Mouse (Mus musculus) G1E (cell line): ENCODE data around the gene Osr1.

ENCODE experiments used
- CTCF ChIP-seq: IDR thresholded peaks from 2 replicates; pipeline ENCODE4 v1.5.1; 2012; ENCODE audit warnings: low read depth, low read length, inconsistent platforms, mixed read lengths
- GATA1 ChIP-seq: IDR thresholded peaks from 2 replicates; pipeline ENCODE4 v1.6.1; 2012; ENCODE audit warnings: borderline replicate concordance, low read length, inconsistent platforms, mixed read lengths
- GATA2 ChIP-seq: IDR thresholded peaks from 2 replicates; pipeline ENCODE4 v1.6.1; 2012; ENCODE audit warnings: low read depth, low read length, inconsistent platforms, borderline replicate concordance
- POLR2AphosphoS5 ChIP-seq: IDR thresholded peaks from 2 replicates; pipeline ENCODE4 v1.6.1; 2012; ENCODE audit warnings: low read depth, low read length, inconsistent platforms; ENCODE audit not compliant: insufficient replicate concordance
- TAL1 ChIP-seq: conservative IDR thresholded peaks from 2 replicates; pipeline ENCODE4 v1.6.1; 2012; ENCODE audit warnings: low read depth, low read length, inconsistent platforms, mixed read lengths

DNA sequence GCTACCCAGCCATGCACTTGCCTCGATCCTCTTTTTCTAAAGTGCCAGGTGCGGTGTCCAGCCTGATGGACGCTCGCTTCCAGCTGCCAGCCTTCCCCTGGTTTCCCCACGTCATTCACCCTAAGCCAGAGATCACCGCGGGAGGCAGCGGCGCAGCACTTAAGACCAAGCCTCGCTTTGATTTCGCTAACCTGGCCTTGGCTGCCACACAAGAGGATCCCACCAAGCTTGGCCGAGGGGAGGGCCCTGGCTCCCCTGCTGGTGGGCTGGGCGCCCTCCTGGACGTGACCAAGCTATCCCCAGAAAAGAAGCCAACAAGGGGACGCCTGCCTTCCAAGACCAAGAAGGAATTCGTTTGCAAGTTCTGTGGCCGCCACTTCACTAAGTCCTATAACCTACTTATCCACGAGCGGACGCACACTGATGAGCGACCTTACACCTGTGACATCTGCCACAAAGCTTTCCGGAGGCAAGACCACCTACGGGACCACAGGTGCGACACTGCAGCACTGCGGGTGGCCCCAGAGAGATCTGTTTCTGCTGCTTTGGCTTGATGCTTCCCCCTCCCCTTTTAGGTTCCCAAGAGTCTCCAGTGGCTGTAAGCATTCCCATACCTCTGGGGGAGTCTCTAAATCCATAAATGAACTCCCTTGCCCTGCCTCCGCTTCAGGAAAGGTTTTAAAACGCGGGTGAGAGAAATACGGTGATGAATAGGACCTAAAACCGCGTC lies 9.6 kb downstream of the Osr1 start:
- TF ChIP-seq CTCF, result no peak
- TF ChIP-seq POLR2AphosphoS5, result no peak
- TF ChIP-seq GATA1, result no peak
- TF ChIP-seq GATA2, result no peak
- TF ChIP-seq TAL1, result no peak
